Mouse (Mus musculus) ES-Bruce4 (cell line): ENCODE results near the gene Usb1.

ENCODE experiments used
- CTCF ChIP-seq: IDR thresholded peaks from one replicate; pipeline ENCODE4 v1.8.1; 2011; ENCODE audit warnings: low read depth, low read length
- POLR2A ChIP-seq: IDR thresholded peaks from one replicate; pipeline ENCODE4 v1.8.1; 2011; ENCODE audit warnings: low read length; ENCODE audit not compliant: insufficient read depth

GRCm38 (mm10) chr8:95330367-95330766 is 1.7 kb upstream of the Usb1 start:
- TF ChIP-seq CTCF, result no peak
- no peak for TF ChIP-seq POLR2A
